26 mouse cellular contexts compared by ENCODE assay signal in the genomic region with DNA sequence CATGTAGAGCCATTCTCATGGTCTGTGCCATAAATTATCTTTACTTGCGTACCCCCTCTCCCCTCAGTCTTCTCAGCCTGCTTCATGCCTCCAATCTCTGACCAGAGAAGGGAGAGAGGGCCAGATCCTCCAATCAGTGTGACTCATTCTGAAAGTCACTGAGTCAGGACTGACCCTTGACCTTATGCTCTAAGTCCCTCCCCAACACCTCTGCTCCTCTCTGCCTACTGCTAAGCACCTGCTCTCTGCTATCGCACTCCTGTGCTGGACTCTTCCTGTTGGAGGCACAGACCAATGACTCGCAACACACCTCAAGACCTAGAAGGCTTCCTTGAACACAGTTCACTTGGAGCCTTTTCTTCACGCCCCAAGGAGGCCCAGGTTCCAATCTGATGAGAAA.
DNase-seq lines count a peak whose midpoint lies in the region; ATAC-seq lines count a peak whose summit lies in the region.
"Had no signal": no experiment of that assay in that cellular context is flagged by ENCODE, and none has a peak within 500 bp of the region (broad histone marks: within the 10 kb centered on the region; RNA-seq: fewer than 3 reads in every experiment).

No protein-coding gene starts in this region.

- no peaks in the 10 kb centered on the region for H3K4me1 ChIP-seq in kidney, embryonic 16.5 days (ENCODE audit: insufficient read depth, low read length)
- H3K4me1 ChIP-seq in kidney, embryonic 14.5 days (ENCODE audit: control insufficient read depth, insufficient read depth, low read length) = no peaks in the 10 kb centered on the region
- H3K4me1 ChIP-seq in brown adipose tissue, adult 24 weeks (ENCODE audit: control insufficient read depth, insufficient read depth, insufficient read length, low read length) = no peaks in the 10 kb centered on the region
- H3K4me1 ChIP-seq in stomach, embryonic 16.5 days (ENCODE audit: control insufficient read depth, insufficient read depth, low read length) = no peaks in the 10 kb centered on the region
- H3K4me1 ChIP-seq: embryonic facial prominence, embryonic 12.5 days; forebrain, embryonic 15.5 days; limb, embryonic 13.5 days; lung, embryonic 15.5 days; neural tube, embryonic 12.5 days had no signal

- no peak overlapping the region for H3K4me3 ChIP-seq in kidney, embryonic 16.5 days (ENCODE audit: low read length)
- no peak overlapping the region for H3K4me3 ChIP-seq in kidney, embryonic 14.5 days (ENCODE audit: low read length)
- no peak overlapping the region for H3K4me3 ChIP-seq in brown adipose tissue, adult 24 weeks (ENCODE audit: insufficient read depth, low read depth, low read length)
- no peak overlapping the region for H3K4me3 ChIP-seq in stomach, embryonic 16.5 days (replicated peaks; ENCODE audit: low read length)
- H3K4me3 ChIP-seq: embryonic facial prominence, embryonic 12.5 days; forebrain, embryonic 15.5 days; heart, embryonic 13.5 days; limb, embryonic 13.5 days; lung, embryonic 15.5 days; midbrain, embryonic 10.5 days; myocyte; neural tube, embryonic 12.5 days had no signal

- H3K4me2 ChIP-seq in kidney, embryonic 16.5 days (replicated peaks; ENCODE audit: low read depth, low read length) = no peak overlapping the region
- no peak overlapping the region for H3K4me2 ChIP-seq in kidney, embryonic 14.5 days (replicated peaks; ENCODE audit: low read depth, low read length)
- no peak overlapping the region for H3K4me2 ChIP-seq in stomach, embryonic 16.5 days (ENCODE audit: low read depth, low read length)
- H3K4me2 ChIP-seq: embryonic facial prominence, embryonic 12.5 days; forebrain, embryonic 15.5 days; heart, embryonic 13.5 days; hindbrain, embryonic 14.5 days; limb, embryonic 13.5 days; liver, embryonic 11.5 days; lung, embryonic 15.5 days; neural tube, embryonic 12.5 days had no signal

- WGBS in kidney, embryonic 16.5 days = 86% methylated on average over 4 of the region's 4 CpGs
- 80% methylated on average over 4 of the region's 4 CpGs for WGBS in kidney, embryonic 14.5 days
- WGBS in stomach, embryonic 16.5 days = 85% methylated on average over 4 of the region's 4 CpGs

- no peak overlapping the region for H3K27ac ChIP-seq in kidney, embryonic 16.5 days (ENCODE audit: low read length)
- no peak overlapping the region for H3K27ac ChIP-seq in kidney, embryonic 14.5 days (ENCODE audit: low read depth, low read length)
- peak overlapping the region; percentile 70 for H3K27ac ChIP-seq in brown adipose tissue, adult 24 weeks (replicated peaks; ENCODE audit: low read depth, low read length)
- H3K27ac ChIP-seq in stomach, embryonic 16.5 days (ENCODE audit: low read length) = no peak overlapping the region
- H3K27ac ChIP-seq: embryonic facial prominence, embryonic 12.5 days; forebrain, embryonic 15.5 days; heart, embryonic 13.5 days; hindbrain, embryonic 14.5 days; limb, embryonic 13.5 days; lung, embryonic 15.5 days; midbrain, embryonic 10.5 days; neural tube, embryonic 12.5 days had no signal

- ATAC-seq in kidney, embryonic 16.5 days (ENCODE audit: low FRiP score, low TSS enrichment) = peak; percentile 46; the same call in 1 of the 2 replicates
- no peak for ATAC-seq in kidney, embryonic 14.5 days (ENCODE audit: low FRiP score, low TSS enrichment)
- 0 out of 2 replicates have a peak, but pooled peaks have one; percentile 13 for ATAC-seq in stomach, embryonic 16.5 days (ENCODE audit: insufficient read depth, low FRiP score)
- ATAC-seq: forebrain, embryonic 15.5 days; midbrain, embryonic 16.5 days had no signal

- H3K9ac ChIP-seq in kidney, embryonic 16.5 days (replicated peaks; ENCODE audit: low read length) = no peak overlapping the region
- H3K9ac ChIP-seq in kidney, embryonic 14.5 days (ENCODE audit: low read depth, low read length) = no peak overlapping the region
- no peak overlapping the region for H3K9ac ChIP-seq in stomach, embryonic 16.5 days (ENCODE audit: low read length)
- H3K9ac ChIP-seq: embryonic facial prominence, embryonic 12.5 days; forebrain, embryonic 15.5 days; heart, embryonic 13.5 days; hindbrain, embryonic 14.5 days; limb, embryonic 13.5 days; lung, embryonic 15.5 days; neural tube, embryonic 12.5 days had no signal

- H3K9me3 ChIP-seq in kidney, embryonic 16.5 days (ENCODE audit: low read length) = no peaks in the 10 kb centered on the region
- no peaks in the 10 kb centered on the region for H3K9me3 ChIP-seq in kidney, embryonic 14.5 days (ENCODE audit: control insufficient read depth, low read length)
- H3K9me3 ChIP-seq in stomach, embryonic 16.5 days (replicated peaks; ENCODE audit: control insufficient read depth, low read length) = no peaks in the 10 kb centered on the region
- H3K9me3 ChIP-seq: embryonic facial prominence, embryonic 12.5 days; forebrain, embryonic 15.5 days; heart, embryonic 13.5 days; limb, embryonic 13.5 days; lung, embryonic 15.5 days; midbrain, embryonic 10.5 days; neural tube, embryonic 12.5 days had no signal

- peak; percentile 21 for DNase-seq in adrenal gland, adult 2 months
- no peak for DNase-seq in adrenal gland, adult 18-20 months (ENCODE audit: low spot score in 2 of 2)
- no peak for DNase-seq in cerebellum, postnatal 25 days
- DNase-seq in cerebellum, postnatal 14 days = no peak
- DNase-seq: adrenal gland, postnatal 14 days; cerebellum, adult 18-20 months; heart, postnatal 10 days; kidney, adult 2 months; kidney, postnatal 10 days; right cerebral cortex, adult 18-20 months; right cerebral cortex, postnatal 4 days had no signal

- no peaks in the 10 kb centered on the region for H3K27me3 ChIP-seq in kidney, embryonic 16.5 days (ENCODE audit: insufficient read depth, low read length)
- H3K27me3 ChIP-seq in kidney, embryonic 14.5 days (ENCODE audit: control insufficient read depth, insufficient read depth, low read length) = no peaks in the 10 kb centered on the region
- no peaks in the 10 kb centered on the region for H3K27me3 ChIP-seq in stomach, embryonic 16.5 days (ENCODE audit: control insufficient read depth, insufficient read depth, low read length)
- H3K27me3 ChIP-seq: embryonic facial prominence, embryonic 12.5 days; forebrain, embryonic 15.5 days; heart, embryonic 13.5 days; limb, embryonic 13.5 days; lung, embryonic 15.5 days; neural tube, embryonic 12.5 days had no signal

- no peaks in the 10 kb centered on the region for H3K36me3 ChIP-seq in kidney, embryonic 16.5 days (ENCODE audit: insufficient read depth, low read length)
- H3K36me3 ChIP-seq in kidney, embryonic 14.5 days (ENCODE audit: control insufficient read depth, insufficient read depth, low read length) = no peaks in the 10 kb centered on the region
- H3K36me3 ChIP-seq in stomach, embryonic 16.5 days (ENCODE audit: control insufficient read depth, insufficient read depth, low read length) = no peaks in the 10 kb centered on the region
- H3K36me3 ChIP-seq: embryonic facial prominence, embryonic 12.5 days; forebrain, embryonic 15.5 days; lung, embryonic 15.5 days; midbrain, embryonic 10.5 days; neural tube, embryonic 12.5 days had no signal
